Mouse (Mus musculus): ENCODE data around the gene Gm9958.

DNA sequence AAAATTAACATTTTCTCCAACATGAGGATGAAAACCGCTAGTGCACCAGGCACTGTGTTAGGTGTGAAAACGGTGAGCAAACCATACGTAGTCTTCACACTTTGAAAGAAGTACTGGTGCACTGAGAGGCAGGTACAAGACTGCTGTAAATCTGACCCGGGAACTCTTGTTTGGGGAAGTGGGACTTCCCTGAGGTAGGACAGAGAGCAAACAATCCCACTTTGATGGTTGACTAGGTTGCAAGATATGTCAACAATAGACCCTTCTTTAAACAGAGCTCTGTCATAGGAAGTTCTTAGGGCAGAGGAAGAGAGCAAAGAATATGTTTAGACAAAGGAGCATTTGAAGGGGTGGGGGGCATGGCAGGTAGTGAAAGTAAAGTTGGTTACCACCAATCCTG is 6.7 kb downstream of the Gm9958 start:
- no peak for TF ChIP-seq CTCF (IDR thresholded peaks at IDR 0.05; ENCODE audit: control insufficient read depth, insufficient read depth, insufficient read length)
- no peak for TF ChIP-seq MAX (IDR thresholded peaks at IDR 0.05)
- TF ChIP-seq MYOG (IDR thresholded peaks at IDR 0.05; ENCODE audit: control insufficient read depth, extremely low read depth, insufficient read length): no peak
- no peak for TF ChIP-seq FOSL1 (IDR thresholded peaks at IDR 0.05; ENCODE audit: insufficient read depth, low read length, poor library complexity, severe bottlenecking)
- TF ChIP-seq USF1 (IDR thresholded peaks at IDR 0.05; ENCODE audit: low read depth): no peak
- TF ChIP-seq MYOD1 (IDR thresholded peaks at IDR 0.05; ENCODE audit: control insufficient read depth, insufficient read length, low read depth): no peak

All from C2C12 (cell line).